21 mouse cellular contexts compared by ENCODE assay signal in genomic region chr5:5423723-5424171, GRCm38 (mm10). TPM values are rescaled to one million over a fixed set of nuclear protein-coding genes. Genes with fewer than 3 reads are reported as not detected.
DNase-seq lines count a peak whose midpoint lies in the region; ATAC-seq and TF ChIP-seq lines count a peak whose summit lies in the region.
"Had no signal": no experiment of that assay in that cellular context is flagged by ENCODE, and none has a peak within 500 bp of the region (broad histone marks: within the 10 kb centered on the region; RNA-seq: fewer than 3 reads in every experiment).

No protein-coding gene starts in this region.

- H3K36me3 ChIP-seq in heart, embryonic 16.5 days (ENCODE audit: control insufficient read depth, insufficient read depth), result no peaks in the 10 kb centered on the region
- no peaks in the 10 kb centered on the region for H3K36me3 ChIP-seq in CH12.LX (replicated peaks in 1 of 2; ENCODE audit: control insufficient read depth in 1 of 2, insufficient read depth in 1 of 2, low read length in 1 of 2)
- no peaks in the 10 kb centered on the region for H3K36me3 ChIP-seq in embryonic facial prominence, embryonic 12.5 days
- no peaks in the 10 kb centered on the region for H3K36me3 ChIP-seq in stomach, embryonic 14.5 days (ENCODE audit: control insufficient read depth, insufficient read depth, low read length)
- H3K36me3 ChIP-seq: limb, embryonic 15.5 days had no signal

- H3K9me3 ChIP-seq in heart, embryonic 16.5 days (replicated peaks; ENCODE audit: control insufficient read depth, low read length), result no peaks in the 10 kb centered on the region; the same call in 1 of the 2 replicates
- H3K9me3 ChIP-seq in CH12.LX (replicated peaks; ENCODE audit: low read length), result peaks cover 8% of the 10 kb centered on the region
- H3K9me3 ChIP-seq in embryonic facial prominence, embryonic 12.5 days, result no peaks in the 10 kb centered on the region
- H3K9me3 ChIP-seq in stomach, embryonic 14.5 days (ENCODE audit: control insufficient read depth, low read depth, low read length), result no peaks in the 10 kb centered on the region
- H3K9me3 ChIP-seq: limb, embryonic 15.5 days had no signal

- peak; percentile 71 for TF ChIP-seq EP300 in CH12.LX (IDR thresholded peaks at IDR 0.05; ENCODE audit: low read length)

- peak overlapping the region; percentile 2; the same call in 1 of the 2 replicates for H3K4me3 ChIP-seq in heart, embryonic 16.5 days (ENCODE audit: low read length)
- no peak overlapping the region for H3K4me3 ChIP-seq in CH12.LX (replicated peaks in 1 of 3; ENCODE audit: low read depth in 2 of 3, low read length in 2 of 3, poor library complexity in 1 of 3)
- no peak overlapping the region for H3K4me3 ChIP-seq in embryonic facial prominence, embryonic 12.5 days
- H3K4me3 ChIP-seq in stomach, embryonic 14.5 days (ENCODE audit: low read depth, low read length), result no peak overlapping the region
- H3K4me3 ChIP-seq: limb, embryonic 15.5 days had no signal

- H3K4me2 ChIP-seq in heart, embryonic 16.5 days (ENCODE audit: low read depth, low read length), result peak overlapping the region; percentile 36
- peak overlapping the region; percentile 19 for H3K4me2 ChIP-seq in CH12.LX (ENCODE audit: insufficient read depth, low read depth, poor library complexity, severe bottlenecking)
- no peak overlapping the region for H3K4me2 ChIP-seq in embryonic facial prominence, embryonic 12.5 days (replicated peaks)
- no peak overlapping the region for H3K4me2 ChIP-seq in stomach, embryonic 14.5 days (replicated peaks; ENCODE audit: low read depth, low read length)
- H3K4me2 ChIP-seq: limb, embryonic 15.5 days had no signal

- dilution Hi-C loops in CH12.LX (cut with MboI; ENCODE audit: extremely low pct_ligation_motif_present, extremely low pct_unique_long_range_greater_than_20kb, low sequenced_read_pairs), result no loop called here

- no peak overlapping the region for H3K9ac ChIP-seq in heart, embryonic 16.5 days (ENCODE audit: low read length)
- H3K9ac ChIP-seq in CH12.LX (ENCODE audit: insufficient read depth, low read depth), result peak overlapping the region; percentile 51
- H3K9ac ChIP-seq in embryonic facial prominence, embryonic 12.5 days, result no peak overlapping the region
- H3K9ac ChIP-seq in stomach, embryonic 14.5 days (replicated peaks; ENCODE audit: low read depth, low read length), result no peak overlapping the region
- H3K9ac ChIP-seq: limb, embryonic 15.5 days; liver, postnatal 0 days had no signal

- no peak; the same call in 1 of the 2 replicates for TF ChIP-seq RAD21 in CH12.LX (IDR thresholded peaks at IDR 0.05; ENCODE audit: low read depth, low read length)

- ATAC-seq in heart, embryonic 16.5 days (replicated peaks; ENCODE audit: extremely low read depth, insufficient read depth, low FRiP score), result no peak
- 0 out of 2 replicates have a peak, but pooled peaks have one; percentile 52 for ATAC-seq in embryonic facial prominence, embryonic 12.5 days (ENCODE audit: insufficient number of reproducible peaks, insufficient read depth, low FRiP score, low TSS enrichment)
- peak; percentile 23; the same call in 1 of the 2 replicates for ATAC-seq in stomach, embryonic 14.5 days (ENCODE audit: insufficient number of reproducible peaks, insufficient read depth, low FRiP score, low read depth)
- ATAC-seq: activated CD4-positive, CD25-positive, alpha-beta regulatory T cell, adult 4 months; forebrain, embryonic 14.5 days; hindbrain, embryonic 16.5 days; liver, postnatal 0 days; midbrain, embryonic 16.5 days had no signal

- TF ChIP-seq CTCF in CH12.LX (conservative IDR thresholded peaks at IDR 0.05 in 1 of 2, IDR thresholded peaks at IDR 0.05 in 1 of 2; ENCODE audit: low read depth in 2 of 2, low read length in 2 of 2), result no peak

- no peak overlapping the region; the same call in 1 of the 2 replicates for H3K27ac ChIP-seq in heart, embryonic 16.5 days (ENCODE audit: low read length)
- H3K27ac ChIP-seq in CH12.LX (ENCODE audit: insufficient read depth, low read depth), result peak overlapping the region; percentile 83
- H3K27ac ChIP-seq in embryonic facial prominence, embryonic 12.5 days, result 0 out of 2 replicates have a peak overlapping the region, but pooled peaks have one; percentile 11
- H3K27ac ChIP-seq in stomach, embryonic 14.5 days (ENCODE audit: low read length), result peak overlapping the region; percentile 81
- H3K27ac ChIP-seq: limb, embryonic 15.5 days had no signal

- H3K27me3 ChIP-seq in heart, embryonic 16.5 days (ENCODE audit: control insufficient read depth, insufficient read depth, low read length), result no peaks in the 10 kb centered on the region
- H3K27me3 ChIP-seq in CH12.LX (replicated peaks), result no peaks in the 10 kb centered on the region
- H3K27me3 ChIP-seq in embryonic facial prominence, embryonic 12.5 days, result no peaks in the 10 kb centered on the region
- no peaks in the 10 kb centered on the region for H3K27me3 ChIP-seq in stomach, embryonic 14.5 days (ENCODE audit: control insufficient read depth, insufficient read depth, low read length)
- H3K27me3 ChIP-seq: limb, embryonic 15.5 days had no signal

- peak; percentile 40; the same call in 1 of the 2 replicates for TF ChIP-seq POLR2A in CH12.LX (IDR thresholded peaks at IDR 0.05; ENCODE audit: low read depth, low read length)

- in situ Hi-C loops in CH12.LX (cut with MboI; ENCODE audit: low pct_ligation_motif_present, low pct_unique_long_range_greater_than_20kb, low sequenced_read_pairs), result loop anchor here (5.0 kb wide), 1 partner anchor 54 kb away; the partner anchor contains the start of gene 1700015F17Rik

- 38% methylated on average over 6 of the region's 6 CpGs for WGBS in heart, embryonic 16.5 days
- 55% methylated on average over 6 of the region's 6 CpGs for WGBS in embryonic facial prominence, embryonic 12.5 days
- WGBS in stomach, embryonic 14.5 days, result 39% methylated on average over 6 of the region's 6 CpGs

- 0 out of 2 replicates have a peak, but pooled peaks cover 2% of the 10 kb centered on the region for H3K79me2 ChIP-seq in CH12.LX (replicated peaks; ENCODE audit: control insufficient read depth, extremely low read depth, insufficient read depth, poor library complexity, severe bottlenecking)

- H3K4me1 ChIP-seq in heart, embryonic 16.5 days (ENCODE audit: control insufficient read depth, insufficient read depth, low read length), result peaks cover 4% of the 10 kb centered on the region
- H3K4me1 ChIP-seq in CH12.LX (ENCODE audit: control insufficient read depth in 1 of 2, insufficient read depth in 2 of 2), result peaks cover 10 to 47% of the 10 kb centered on the region in 2 experiments
- H3K4me1 ChIP-seq in embryonic facial prominence, embryonic 12.5 days, result no peaks in the 10 kb centered on the region
- no peaks in the 10 kb centered on the region for H3K4me1 ChIP-seq in stomach, embryonic 14.5 days (ENCODE audit: control insufficient read depth, insufficient read depth, low read length)

- no peak for DNase-seq in heart, adult 9 months (ENCODE audit: low spot score in 2 of 2)
- peak; percentile 90 for DNase-seq in CH12.LX (ENCODE audit: extremely low read depth)
- no peak for DNase-seq in frontal cortex, postnatal 36 days (ENCODE audit: low spot score in 2 of 2)
- no peak for DNase-seq in left cerebral cortex, adult 11 months (ENCODE audit: low spot score)
- DNase-seq: adrenal gland, postnatal 25 days; cerebellum, postnatal 10 days; gastrocnemius, postnatal 14 days; kidney, adult 9 months; liver, postnatal 0 days; right cerebral cortex, postnatal 14 days; thymus, adult 18-20 months had no signal

TF ChIP-seq in CH12.LX, 34 proteins besides CTCF, POLR2A, EP300 and RAD21 (continues in another document):
- TF ChIP-seq BHLHE40 (IDR thresholded peaks at IDR 0.05; ENCODE audit: low read depth, low read length) (peak; percentile 69; the same call in 1 of the 2 replicates), JUND (conservative IDR thresholded peaks at IDR 0.05; ENCODE audit: low read depth, low read length) (peak; percentile 42), NRF1 (IDR thresholded peaks at IDR 0.05; ENCODE audit: low read depth, low read length) (0 out of 2 replicates have a peak, but pooled peaks have one; percentile 10), GABPA (IDR thresholded peaks at IDR 0.05; ENCODE audit: insufficient replicate concordance, low read depth, low read length) (no peak), SMC3 (IDR thresholded peaks at IDR 0.05; ENCODE audit: low read depth, low read length) (no peak), RCOR1 (conservative IDR thresholded peaks at IDR 0.05; ENCODE audit: low read depth, low read length) (no peak), KAT2A (IDR thresholded peaks at IDR 0.05; ENCODE audit: insufficient replicate concordance, low read length) (no peak), E2F4 (IDR thresholded peaks at IDR 0.05; ENCODE audit: insufficient replicate concordance, low read depth, low read length) (0 out of 2 replicates have a peak, but pooled peaks have one; percentile 66), MAX (IDR thresholded peaks at IDR 0.05; ENCODE audit: low read length) (peak; percentile 85), MYC (IDR thresholded peaks at IDR 0.05; ENCODE audit: low read depth, low read length) (no peak; the same call in none of the 2 replicates), ELF1 (IDR thresholded peaks at IDR 0.05; ENCODE audit: low read depth, low read length) (peak; percentile 30; the same call in 1 of the 2 replicates), SIN3A (IDR thresholded peaks at IDR 0.05; ENCODE audit: low read length) (peak; percentile 59), MEF2A (IDR thresholded peaks at IDR 0.05; ENCODE audit: borderline replicate concordance, low read depth, low read length) (peak; percentile 83), HCFC1 (IDR thresholded peaks at IDR 0.05; ENCODE audit: low read depth, low read length) (peak; percentile 18; the same call in 1 of the 2 replicates), ETS1 (conservative IDR thresholded peaks at IDR 0.05; ENCODE audit: low read depth, low read length) (peak; percentile 79), CHD2 (IDR thresholded peaks at IDR 0.05; ENCODE audit: low read length) (peak; percentile 43; the same call in 1 of the 2 replicates)

RNA-seq across cellular contexts. Expression of gene Cdk14, which starts 3.6 kb away (rescaled TPM):
- polyA plus RNA-seq in heart, embryonic 16.5 days (2015; fragmentation: Nextera tagmentation; extraction: Ambion mirVana), result 10.6 and 13.7 TPM in 2 replicates
- total RNA-seq in CH12.LX (2012; rRNA removed) (9.3 and 12.0 TPM in 2 replicates), CH12.LX (2014; rRNA removed) (3.5 and 3.7 TPM in 2 replicates)
- 8.9 TPM in 2 replicates for polyA plus RNA-seq in CH12.LX (2012; ENCODE audit: insufficient read length, low read depth)
- 36.1 and 37.9 TPM in 2 replicates for polyA plus RNA-seq in embryonic facial prominence, embryonic 12.5 days (2016; fragmentation: Nextera tagmentation; extraction: Ambion mirVana)
- 27.4 and 28.3 TPM in 2 replicates for polyA plus RNA-seq in stomach, embryonic 14.5 days (2014; fragmentation: Nextera tagmentation; extraction: Ambion mirVana)

RNA-seq across cellular contexts. Expression of gene 1700015F17Rik, which starts 55.2 kb away (rescaled TPM):
- not detected in 2 replicates for polyA plus RNA-seq in heart, embryonic 16.5 days (2015; fragmentation: Nextera tagmentation; extraction: Ambion mirVana)
- not detected in 2 replicates for total RNA-seq in CH12.LX (2012; rRNA removed)
- not detected in 2 replicates for total RNA-seq in CH12.LX (2014; rRNA removed)
- not detected in 2 replicates for polyA plus RNA-seq in CH12.LX (2012; ENCODE audit: insufficient read length, low read depth)
- polyA plus RNA-seq in embryonic facial prominence, embryonic 12.5 days (2016; fragmentation: Nextera tagmentation; extraction: Ambion mirVana), result not detected in 2 replicates
- not detected in 2 replicates for polyA plus RNA-seq in stomach, embryonic 14.5 days (2014; fragmentation: Nextera tagmentation; extraction: Ambion mirVana)
- total RNA-seq: adrenal gland, postnatal 25 days; gastrocnemius, postnatal 14 days; heart, postnatal 10 days had no signal
- polyA plus RNA-seq: forebrain, embryonic 14.5 days; hindbrain, embryonic 16.5 days; limb, embryonic 15.5 days; liver, postnatal 0 days; midbrain, embryonic 16.5 days; neural tube, embryonic 11.5 days had no signal

Comparison
In these comparisons a context has a peak if more than half of its experiments do, and no peak if none do; other contexts are left out.
1. H3K4me2 ChIP-seq: peak in heart, embryonic 16.5 days (single experiment) and CH12.LX (single experiment); none in embryonic facial prominence, embryonic 12.5 days (single experiment) and stomach, embryonic 14.5 days (single experiment).